In genomic region chr11:80089817-80090214, GRCm38 (mm10) we compare ENCODE assay signal across 8 mouse cellular contexts. TPM values are rescaled to one million over a fixed set of nuclear protein-coding genes. Genes with fewer than 3 reads are reported as not detected.
DNase-seq lines count a peak whose midpoint lies in the region; ATAC-seq and TF ChIP-seq lines count a peak whose summit lies in the region.

No protein-coding gene starts in this region.

- no peak for TF ChIP-seq CTCF in gastrocnemius, adult 2 months (IDR thresholded peaks at IDR 0.05)

- ATAC-seq in forebrain, embryonic 13.5 days = no peak
- no peak for ATAC-seq in liver, embryonic 12.5 days
- no peak for ATAC-seq in inflammation-experienced regulatory T-cells, adult 6 months

- no peak for DNase-seq in gastrocnemius, adult 2 months
- no peak for DNase-seq in gastrocnemius, postnatal 25 days
- peak; percentile 25 for DNase-seq in 3T3-L1 (ENCODE audit: low read depth, low spot score)
- no peak for DNase-seq in adrenal gland, adult 2 months
- no peak for DNase-seq in spleen, postnatal 4 days (ENCODE audit: low spot score in 2 of 2)

- peaks cover 8% of the 10 kb centered on the region for H3K36me3 ChIP-seq in forebrain, embryonic 13.5 days (ENCODE audit: poor library complexity, severe bottlenecking)
- peaks cover 27% of the 10 kb centered on the region for H3K36me3 ChIP-seq in liver, embryonic 12.5 days

- peak overlapping the region; percentile 81 for H3K27ac ChIP-seq in gastrocnemius, adult 2 months
- H3K27ac ChIP-seq in forebrain, embryonic 13.5 days = peak overlapping the region; percentile 25; the same call in 1 of the 2 replicates
- H3K27ac ChIP-seq in liver, embryonic 12.5 days = peak overlapping the region; percentile 89

- H3K4me2 ChIP-seq in forebrain, embryonic 13.5 days = peak overlapping the region; percentile 91
- H3K4me2 ChIP-seq in liver, embryonic 12.5 days = peak overlapping the region; percentile 85

- WGBS in forebrain, embryonic 13.5 days = 1% methylated on average over 14 of the region's 14 CpGs
- under 1% methylated on average over 14 of the region's 14 CpGs for WGBS in liver, embryonic 12.5 days (ENCODE audit: insufficient replicate concordance)

- H3K27me3 ChIP-seq in forebrain, embryonic 13.5 days = no peaks in the 10 kb centered on the region
- H3K27me3 ChIP-seq in liver, embryonic 12.5 days (replicated peaks) = no peaks in the 10 kb centered on the region

- peaks cover 18% of the 10 kb centered on the region for H3K4me1 ChIP-seq in forebrain, embryonic 13.5 days
- peaks cover 70% of the 10 kb centered on the region for H3K4me1 ChIP-seq in liver, embryonic 12.5 days

- H3K4me3 ChIP-seq in gastrocnemius, adult 2 months = peak overlapping the region; percentile 76
- peak overlapping the region; percentile 100 for H3K4me3 ChIP-seq in forebrain, embryonic 13.5 days
- H3K4me3 ChIP-seq in liver, embryonic 12.5 days = peak overlapping the region; percentile 100

- H3K9me3 ChIP-seq in forebrain, embryonic 13.5 days (replicated peaks) = no peaks in the 10 kb centered on the region
- H3K9me3 ChIP-seq in liver, embryonic 12.5 days (replicated peaks) = no peaks in the 10 kb centered on the region

- intact Hi-C loops in gastrocnemius, adult 2 months (cut with DNase I) = loop anchor here (5.0 kb wide), 1 partner anchor 107 kb away; no protein-coding TSS in a partner anchor

- H3K9ac ChIP-seq in forebrain, embryonic 13.5 days = peak overlapping the region; percentile 96
- peak overlapping the region; percentile 100 for H3K9ac ChIP-seq in liver, embryonic 12.5 days

RNA-seq across cellular contexts. Expression of gene Atad5, which starts 0.6 kb away (rescaled TPM):
- under 1 TPM; 0.74 to 0.81 TPM for total RNA-seq in gastrocnemius, adult 2 months (2021)
- under 1 TPM; 0.72 to 0.99 TPM for total RNA-seq in gastrocnemius, postnatal 25 days (2021)
- polyA plus RNA-seq in forebrain, embryonic 13.5 days (2015; fragmentation: Nextera tagmentation; extraction: Ambion mirVana) = 13.2 and 14.0 TPM in 2 replicates
- polyA plus RNA-seq in liver, embryonic 12.5 days (2016; fragmentation: Nextera tagmentation; extraction: Ambion mirVana) = 15.0 and 15.9 TPM in 2 replicates
- 1 to 10 TPM; 1.3 to 1.9 TPM for total RNA-seq in adrenal gland, adult 2 months (2021)
- 0.27 and 0.42 TPM in 2 replicates for polyA plus RNA-seq in adrenal gland, adult 2 months (2012; rRNA removed)
- polyA plus RNA-seq in inflammation-experienced regulatory T-cells, adult 6 months (2017; shearing (Covaris generic)) = 1 to 10 TPM; 2.6 to 8.1 (median 3.1) TPM

RNA-seq across cellular contexts. Expression of gene Crlf3, which starts 9.0 kb away (rescaled TPM):
- total RNA-seq in gastrocnemius, adult 2 months (2021) = 1 to 10 TPM; 4.1 to 6.6 TPM
- total RNA-seq in gastrocnemius, postnatal 25 days (2021) = 1 to 10 TPM; 6.6 to 7.7 TPM
- 24.1 and 24.8 TPM in 2 replicates for polyA plus RNA-seq in forebrain, embryonic 13.5 days (2015; fragmentation: Nextera tagmentation; extraction: Ambion mirVana)
- polyA plus RNA-seq in liver, embryonic 12.5 days (2016; fragmentation: Nextera tagmentation; extraction: Ambion mirVana) = 109 and 111 TPM in 2 replicates
- total RNA-seq in adrenal gland, adult 2 months (2021) = 10 to 100 TPM; 14.6 to 15.7 TPM
- polyA plus RNA-seq in adrenal gland, adult 2 months (2012; rRNA removed) = 2.1 and 2.9 TPM in 2 replicates
- 100 to 1,000 TPM in 2 of 3 experiments, 10 to 100 TPM in 1; 98.6 to 123 (median 113) TPM for polyA plus RNA-seq in inflammation-experienced regulatory T-cells, adult 6 months (2017; shearing (Covaris generic))

RNA-seq across cellular contexts. Expression of gene Tefm, which starts 52.2 kb away (rescaled TPM):
- 10 to 100 TPM; 18.6 to 24.1 TPM for total RNA-seq in gastrocnemius, adult 2 months (2021)
- total RNA-seq in gastrocnemius, postnatal 25 days (2021) = 10 to 100 TPM; 16.3 to 21.5 TPM
- polyA plus RNA-seq in forebrain, embryonic 13.5 days (2015; fragmentation: Nextera tagmentation; extraction: Ambion mirVana) = 29.6 and 30.0 TPM in 2 replicates
- polyA plus RNA-seq in liver, embryonic 12.5 days (2016; fragmentation: Nextera tagmentation; extraction: Ambion mirVana) = 18.2 and 22.4 TPM in 2 replicates
- total RNA-seq in adrenal gland, adult 2 months (2021) = 10 to 100 TPM; 13.2 to 23.7 TPM
- 1.0 and 1.8 TPM in 2 replicates for polyA plus RNA-seq in adrenal gland, adult 2 months (2012; rRNA removed)
- 10 to 100 TPM; 18.9 to 34.9 (median 32.5) TPM for polyA plus RNA-seq in inflammation-experienced regulatory T-cells, adult 6 months (2017; shearing (Covaris generic))

Comparison
In these comparisons a context has a peak if more than half of its experiments do, and no peak if none do; other contexts are left out.
1. H3K27ac ChIP-seq: peak in every context shown above with its lines; median percentile 89 in liver, embryonic 12.5 days; 81 in gastrocnemius, adult 2 months; 25 in forebrain, embryonic 13.5 days.